Mouse (Mus musculus) thymus, adult 2 months (tissue): ENCODE data around the gene Schip1.

Experiments
- CTCF ChIP-seq: fragments of 200-500 bp; IDR thresholded peaks from 2 replicates; pipeline ENCODE4 v1.5.1; 2012; ENCODE audit warnings: mild to moderate bottlenecking, control low read depth, low read length, moderate library complexity, borderline replicate concordance; ENCODE audit not compliant: control insufficient read depth, poor library complexity, insufficient read depth; ENCODE audit errors: extremely low read depth
- POLR2A ChIP-seq: fragments of 200-500 bp; IDR thresholded peaks from 2 replicates; pipeline ENCODE4 v1.6.1; 2012; ENCODE audit warnings: mild to moderate bottlenecking, low read length, control low read depth, moderate library complexity; ENCODE audit not compliant: control insufficient read depth, poor library complexity, insufficient read depth; ENCODE audit errors: extremely low read depth

DNA sequence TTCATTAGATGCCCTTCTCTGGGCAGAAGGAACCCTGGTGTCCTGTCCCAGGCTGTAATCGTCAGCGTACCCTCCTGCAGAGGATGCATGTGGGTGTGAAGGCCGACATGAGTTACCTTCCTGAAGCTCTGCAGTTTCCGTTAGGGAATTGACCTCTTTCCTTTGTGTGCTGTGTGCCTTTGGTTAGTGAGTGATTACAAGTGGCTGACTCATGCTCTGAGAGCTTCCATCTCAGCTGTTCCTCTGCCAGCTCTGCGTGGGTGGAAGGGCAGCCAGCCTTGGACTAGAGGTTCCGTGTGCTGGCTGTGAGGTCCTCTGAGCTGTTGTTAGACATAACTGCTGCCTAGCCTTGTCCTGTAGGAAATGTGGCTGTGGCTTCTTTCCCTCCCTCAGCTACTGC, 444.0 kb downstream of the Schip1 start:
- no peak for TF ChIP-seq CTCF
- TF ChIP-seq POLR2A: no peak
